Mouse (Mus musculus): ENCODE measurements around the gene Lima1.

DNA sequence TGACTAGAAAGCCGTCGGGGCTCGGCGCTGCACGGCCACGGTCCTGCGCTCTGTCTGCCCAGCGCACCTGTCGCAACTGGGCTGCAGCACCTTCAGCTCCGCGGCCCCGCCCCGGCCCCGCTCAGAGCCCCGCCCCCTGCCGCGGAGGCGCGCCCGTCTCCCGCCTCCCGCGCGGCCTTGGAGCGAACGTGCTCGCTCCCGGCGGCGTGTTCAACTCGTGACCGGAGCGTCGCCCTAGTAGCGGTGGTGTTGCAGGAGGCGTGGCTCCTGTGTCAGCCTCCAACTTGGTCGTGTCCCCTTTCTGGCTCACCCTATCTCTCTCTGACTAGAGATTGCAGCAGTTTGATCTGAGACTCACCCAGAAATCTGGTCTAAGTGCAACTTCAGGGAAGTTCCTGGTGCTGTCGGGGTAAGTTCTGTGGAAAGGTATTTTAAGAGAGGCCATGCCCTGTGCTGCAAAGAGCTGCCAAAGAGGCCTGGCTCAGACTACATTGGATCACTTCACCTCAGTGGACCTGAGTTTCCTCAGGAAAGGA is at the start of gene Lima1:
- TF ChIP-seq CTCF (IDR thresholded peaks at IDR 0.05; ENCODE audit: insufficient read depth, low read depth, low read length): no peak
- TF ChIP-seq POLR2A (IDR thresholded peaks at IDR 0.05; ENCODE audit: insufficient read depth, low read depth, low read length): peak; percentile 33; the same call in 1 of the 2 replicates

All from olfactory bulb, adult 2 months (tissue).